Mouse (Mus musculus): ENCODE results near the gene Il13. TPM values are rescaled to one million over a fixed set of nuclear protein-coding genes. Genes with fewer than 3 reads are reported as not detected.

The Il13 gene
- polyA plus RNA-seq, 1 experiment from 2014 or later: not detected

DNA sequence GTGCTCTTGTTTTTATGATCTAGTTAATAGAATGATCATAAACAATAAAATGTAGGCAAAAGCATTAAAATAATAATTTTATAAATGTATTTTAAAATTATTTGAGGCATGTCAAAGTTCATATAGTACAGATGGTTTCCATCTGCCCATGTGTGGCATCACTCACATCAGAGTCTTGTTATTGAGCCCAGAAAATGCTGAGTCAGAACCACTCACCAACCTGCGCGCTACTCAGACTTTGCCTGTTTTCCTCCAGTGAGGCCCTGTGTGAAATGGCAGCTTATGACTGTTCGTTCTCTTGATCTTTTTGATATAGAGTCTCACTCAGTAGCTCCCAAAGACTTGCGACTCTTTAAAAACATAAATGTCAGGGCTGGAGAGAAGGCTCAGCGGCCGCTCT lies 49.0 kb downstream of the Il13 start:
- H3K36me3 ChIP-seq (ENCODE audit: control insufficient read depth, insufficient read depth, low read length): peaks cover 77% of the 10 kb centered on the region
- no peak for ATAC-seq (ENCODE audit: low FRiP score, low TSS enrichment)
- no peak overlapping the region for H3K9ac ChIP-seq (replicated peaks; ENCODE audit: low read length)
- H3K4me1 ChIP-seq (ENCODE audit: control insufficient read depth, insufficient read depth, low read length): no peaks in the 10 kb centered on the region
- no peaks in the 10 kb centered on the region for H3K9me3 ChIP-seq (ENCODE audit: control insufficient read depth, low read length)
- H3K27ac ChIP-seq (replicated peaks; ENCODE audit: low read depth, low read length): no peak overlapping the region
- WGBS: 96% methylated on average over 6 of the region's 6 CpGs
- H3K27me3 ChIP-seq (ENCODE audit: control insufficient read depth, insufficient read depth, low read length): no peaks in the 10 kb centered on the region
- no peak overlapping the region for H3K4me2 ChIP-seq (ENCODE audit: low read length)
- no peak for DNase-seq
- H3K4me3 ChIP-seq (replicated peaks; ENCODE audit: low read depth, low read length): no peak overlapping the region

DNA sequence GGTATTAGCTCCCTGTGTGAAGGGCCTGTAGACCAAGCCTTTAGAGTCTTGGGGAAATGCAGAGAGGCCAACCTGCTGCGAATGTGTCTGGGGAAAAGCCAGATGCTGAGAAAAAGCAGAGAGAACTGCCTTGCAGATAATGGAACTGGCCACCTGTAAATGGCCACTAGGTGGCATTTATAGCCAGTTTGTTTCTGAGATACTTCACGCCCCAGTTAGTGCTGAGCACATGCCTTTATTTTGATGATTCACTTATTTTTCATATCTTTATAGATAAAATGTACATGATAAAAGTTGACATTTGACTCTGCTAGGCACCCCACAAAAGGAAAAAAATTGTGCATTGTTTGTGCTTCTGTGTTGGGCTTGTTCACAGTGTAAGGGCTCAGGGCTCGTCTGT lies 49.7 kb downstream of the Il13 start:
- WGBS: 68% methylated on average over 3 of the region's 3 CpGs
- no peak overlapping the region for H3K4me2 ChIP-seq (ENCODE audit: low read length)
- ATAC-seq (ENCODE audit: low FRiP score, low TSS enrichment) (no peak), DNase-seq (peak; percentile 78)
- no peaks in the 10 kb centered on the region for H3K9me3 ChIP-seq (ENCODE audit: control insufficient read depth, low read length)
- H3K27me3 ChIP-seq (ENCODE audit: control insufficient read depth, insufficient read depth, low read length): no peaks in the 10 kb centered on the region
- peaks cover 80% of the 10 kb centered on the region for H3K36me3 ChIP-seq (ENCODE audit: control insufficient read depth, insufficient read depth, low read length)
- no peak overlapping the region for H3K9ac ChIP-seq (replicated peaks; ENCODE audit: low read length)
- H3K4me3 ChIP-seq (replicated peaks; ENCODE audit: low read depth, low read length): no peak overlapping the region
- H3K4me1 ChIP-seq (ENCODE audit: control insufficient read depth, insufficient read depth, low read length): no peaks in the 10 kb centered on the region
- H3K27ac ChIP-seq (replicated peaks; ENCODE audit: low read depth, low read length): no peak overlapping the region

DNA sequence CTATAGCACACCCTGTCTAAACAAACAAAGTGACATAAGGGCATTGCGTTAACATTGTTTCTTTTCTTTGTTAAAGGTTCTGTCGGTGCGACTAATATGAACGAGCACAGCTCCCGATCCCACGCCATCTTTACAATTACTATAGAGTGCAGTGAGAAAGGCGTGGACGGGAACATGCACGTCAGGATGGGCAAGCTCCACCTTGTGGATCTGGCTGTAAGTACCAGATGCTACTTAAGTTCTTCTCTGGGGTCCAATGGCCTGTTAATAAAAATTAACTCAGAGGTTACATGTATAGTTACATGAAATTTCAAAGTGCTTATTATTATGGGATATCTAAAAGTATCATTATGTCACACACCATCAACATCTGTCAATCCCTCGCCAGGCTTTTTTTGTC lies 51.4 kb downstream of the Il13 start:
- H3K4me2 ChIP-seq (ENCODE audit: low read length): no peak overlapping the region
- no peaks in the 10 kb centered on the region for H3K9me3 ChIP-seq (ENCODE audit: control insufficient read depth, low read length)
- H3K36me3 ChIP-seq (ENCODE audit: control insufficient read depth, insufficient read depth, low read length): peaks cover 79% of the 10 kb centered on the region
- H3K9ac ChIP-seq (replicated peaks; ENCODE audit: low read length): no peak overlapping the region
- no peaks in the 10 kb centered on the region for H3K4me1 ChIP-seq (ENCODE audit: control insufficient read depth, insufficient read depth, low read length)
- ATAC-seq (ENCODE audit: low FRiP score, low TSS enrichment) (no peak), DNase-seq (peak; percentile 33)
- 65% methylated on average over 10 of the region's 10 CpGs for WGBS
- H3K27me3 ChIP-seq (ENCODE audit: control insufficient read depth, insufficient read depth, low read length): no peaks in the 10 kb centered on the region
- no peak overlapping the region for H3K4me3 ChIP-seq (replicated peaks; ENCODE audit: low read depth, low read length)
- H3K27ac ChIP-seq (replicated peaks; ENCODE audit: low read depth, low read length): no peak overlapping the region

Other genes with a start within 250 kb of the Il13 start
- not detected in 2 replicates for gene Leap2, start 211.5 kb downstream of the Il13 start, polyA plus RNA-seq (2014; fragmentation: Nextera tagmentation; extraction: Ambion mirVana)
- gene Uqcrq, start 203.9 kb downstream of the Il13 start, polyA plus RNA-seq (2014; fragmentation: Nextera tagmentation; extraction: Ambion mirVana): 665 and 802 TPM in 2 replicates
- gene Gdf9, start 203.7 kb downstream of the Il13 start, polyA plus RNA-seq (2014; fragmentation: Nextera tagmentation; extraction: Ambion mirVana): 3.7 and 5.9 TPM in 2 replicates
- not detected in 2 replicates for gene Gm10447, start 177.6 kb downstream of the Il13 start, polyA plus RNA-seq (2014; fragmentation: Nextera tagmentation; extraction: Ambion mirVana)
- 1.5 and 1.9 TPM in 2 replicates for gene Shroom1, start 177.5 kb downstream of the Il13 start, polyA plus RNA-seq (2014; fragmentation: Nextera tagmentation; extraction: Ambion mirVana)
- gene Gm9837, start 164.2 kb downstream of the Il13 start, polyA plus RNA-seq (2014; fragmentation: Nextera tagmentation; extraction: Ambion mirVana): not detected in 2 replicates
- not detected in 2 replicates for gene Gm9945, start 154.5 kb downstream of the Il13 start, polyA plus RNA-seq (2014; fragmentation: Nextera tagmentation; extraction: Ambion mirVana)
- 0.50 and 0.69 TPM in 2 replicates for gene Sowaha, start 154.4 kb downstream of the Il13 start, polyA plus RNA-seq (2014; fragmentation: Nextera tagmentation; extraction: Ambion mirVana)
- gene Sept8, start 115.4 kb downstream of the Il13 start, polyA plus RNA-seq (2014; fragmentation: Nextera tagmentation; extraction: Ambion mirVana): 13.0 and 16.5 TPM in 2 replicates
- gene Kif3a, start 67.3 kb downstream of the Il13 start, polyA plus RNA-seq (2014; fragmentation: Nextera tagmentation; extraction: Ambion mirVana): 301 and 306 TPM in 2 replicates
- gene Il4, start 16.0 kb downstream of the Il13 start, polyA plus RNA-seq (2014; fragmentation: Nextera tagmentation; extraction: Ambion mirVana): 8.8 and 10.9 TPM in 2 replicates
- 9.1 and 11.2 TPM in 2 replicates for gene Rad50, start 72.6 kb upstream of the Il13 start, polyA plus RNA-seq (2014; fragmentation: Nextera tagmentation; extraction: Ambion mirVana)
- gene Il5, start 86.1 kb upstream of the Il13 start, polyA plus RNA-seq (2014; fragmentation: Nextera tagmentation; extraction: Ambion mirVana): not detected in 2 replicates
- gene Irf1, start 135.3 kb upstream of the Il13 start, polyA plus RNA-seq (2014; fragmentation: Nextera tagmentation; extraction: Ambion mirVana): 1.3 and 3.5 TPM in 2 replicates
- 0.24 TPM in 1 of 2 replicates, not detected in the other for gene Gm17334, start 138.5 kb upstream of the Il13 start, polyA plus RNA-seq (2014; fragmentation: Nextera tagmentation; extraction: Ambion mirVana)
- gene Gm12216, start 224.6 kb upstream of the Il13 start, polyA plus RNA-seq (2014; fragmentation: Nextera tagmentation; extraction: Ambion mirVana): 0.26 and 0.57 TPM in 2 replicates

All from midbrain, embryonic 14.5 days (tissue).